Mouse (Mus musculus): ENCODE measurements around the gene Chpt1. TPM values are rescaled to one million over a fixed set of nuclear protein-coding genes. Genes with fewer than 3 reads are reported as not detected.
"Not testable (repeated sequence)": the region's sequence is repeated elsewhere in the genome, so short reads cannot be mapped to it uniquely, and the experiment has no call there.

Chpt1 gene
- polyA plus RNA-seq, 1 experiment from 2014 or later, result 46.9 TPM

- H3K9me3 ChIP-seq (replicated peaks), result no peaks in the 10 kb centered on the region
- no peak overlapping the region for H3K4me2 ChIP-seq
- no peak overlapping the region for H3K27ac ChIP-seq
- H3K36me3 ChIP-seq, result no peaks in the 10 kb centered on the region
- H3K9ac ChIP-seq, result no peak overlapping the region
- H3K4me1 ChIP-seq (replicated peaks), result no peaks in the 10 kb centered on the region
- no peak for ATAC-seq (replicated peaks; ENCODE audit: insufficient number of reproducible peaks, insufficient read depth, low FRiP score, low read depth)
- H3K4me3 ChIP-seq, result no peak overlapping the region
- H3K27me3 ChIP-seq, result no peaks in the 10 kb centered on the region
- WGBS, result 74% methylated on average over 4 of the region's 4 CpGs
Observed at GRCm38 (mm10) chr10:88494959-88495587, 8.8 kb downstream of the Chpt1 start.

GRCm38 (mm10) chr10:88492658-88493057 is 11.2 kb downstream of the Chpt1 start:
- no peak overlapping the region for H3K4me2 ChIP-seq
- no peaks in the 10 kb centered on the region for H3K9me3 ChIP-seq (replicated peaks)
- H3K9ac ChIP-seq, result no peak overlapping the region
- no peaks in the 10 kb centered on the region for H3K27me3 ChIP-seq
- H3K27ac ChIP-seq, result no peak overlapping the region
- no peaks in the 10 kb centered on the region for H3K4me1 ChIP-seq (replicated peaks)
- no peak for ATAC-seq (replicated peaks; ENCODE audit: insufficient number of reproducible peaks, insufficient read depth, low FRiP score, low read depth)
- H3K36me3 ChIP-seq, result no peaks in the 10 kb centered on the region
- H3K4me3 ChIP-seq, result no peak overlapping the region
- 73% methylated on average over 8 of the region's 8 CpGs for WGBS

- H3K27me3 ChIP-seq, result no peaks in the 10 kb centered on the region
- H3K36me3 ChIP-seq, result no peaks in the 10 kb centered on the region
- H3K9me3 ChIP-seq (replicated peaks), result no peaks in the 10 kb centered on the region
- no peak overlapping the region for H3K4me3 ChIP-seq
- no peak overlapping the region for H3K4me2 ChIP-seq
- WGBS, result 63% methylated on average over 7 of the region's 7 CpGs
- no peak for ATAC-seq (replicated peaks; ENCODE audit: insufficient number of reproducible peaks, insufficient read depth, low FRiP score, low read depth)
- no peaks in the 10 kb centered on the region for H3K4me1 ChIP-seq (replicated peaks)
- no peak overlapping the region for H3K9ac ChIP-seq
- no peak overlapping the region for H3K27ac ChIP-seq
Observed at GRCm38 (mm10) chr10:88491632-88492031, 12.2 kb downstream of the Chpt1 start.

- Histone ChIP-seq H3K4me2 (no peak overlapping the region), H3K9me3 (replicated peaks) (no peaks in the 10 kb centered on the region), H3K27me3 (no peaks in the 10 kb centered on the region), H3K36me3 (no peaks in the 10 kb centered on the region), H3K9ac (no peak overlapping the region), H3K4me1 (replicated peaks) (no peaks in the 10 kb centered on the region), H3K4me3 (no peak overlapping the region), H3K27ac (no peak overlapping the region)
- no peak for ATAC-seq (replicated peaks; ENCODE audit: insufficient number of reproducible peaks, insufficient read depth, low FRiP score, low read depth)
- 84% methylated on average over 5 of the region's 5 CpGs for WGBS
Observed at GRCm38 (mm10) chr10:88488629-88489028, 15.2 kb downstream of the Chpt1 start.

GRCm38 (mm10) chr10:88482866-88483265 is 21.0 kb downstream of the Chpt1 start:
- not testable (repeated sequence) for H3K4me1 ChIP-seq (replicated peaks); H3K36me3 ChIP-seq; ATAC-seq (replicated peaks; ENCODE audit: insufficient number of reproducible peaks, insufficient read depth, low FRiP score, low read depth); H3K27me3 ChIP-seq; H3K9me3 ChIP-seq (replicated peaks); H3K4me2 ChIP-seq; H3K9ac ChIP-seq; H3K27ac ChIP-seq; H3K4me3 ChIP-seq
- WGBS, result 90% methylated on average over 10 of the region's 10 CpGs

GRCm38 (mm10) chr10:88460122-88460820 is 43.6 kb downstream of the Chpt1 start:
- 64% methylated on average over 18 of the region's 18 CpGs for WGBS
- Histone ChIP-seq H3K9me3 (replicated peaks) (no peaks in the 10 kb centered on the region), H3K4me2 (no peak overlapping the region), H3K27ac (no peak overlapping the region), H3K9ac (no peak overlapping the region), H3K27me3 (no peaks in the 10 kb centered on the region), H3K36me3 (no peaks in the 10 kb centered on the region), H3K4me1 (replicated peaks) (no peaks in the 10 kb centered on the region), H3K4me3 (no peak overlapping the region)
- ATAC-seq (replicated peaks; ENCODE audit: insufficient number of reproducible peaks, insufficient read depth, low FRiP score, low read depth), result no peak

GRCm38 (mm10) chr10:88459502-88459992 is 44.3 kb downstream of the Chpt1 start, which contains the start of gene Sycp3:
TSS of gene Sycp3 (plus strand) at chr10:88459569.
- 72% methylated on average over 33 of the region's 33 CpGs for WGBS
- no peaks in the 10 kb centered on the region for H3K9me3 ChIP-seq (replicated peaks)
- H3K27ac ChIP-seq, result no peak within 1 kb of the TSS
- H3K27me3 ChIP-seq, result no peaks in the 10 kb centered on the region
- H3K36me3 ChIP-seq, result no peaks in the 10 kb centered on the region
- ATAC-seq (replicated peaks; ENCODE audit: insufficient number of reproducible peaks, insufficient read depth, low FRiP score, low read depth), result no peak
- H3K4me2 ChIP-seq, result no peak within 1 kb of the TSS
- no peak within 1 kb of the TSS for H3K9ac ChIP-seq
- no peaks in the 10 kb centered on the region for H3K4me1 ChIP-seq (replicated peaks)
- no peak within 1 kb of the TSS for H3K4me3 ChIP-seq

GRCm38 (mm10) chr10:88457816-88458215 is 46.1 kb downstream of the Chpt1 start:
- H3K9me3 ChIP-seq (replicated peaks), result no peaks in the 10 kb centered on the region
- no peak for ATAC-seq (replicated peaks; ENCODE audit: insufficient number of reproducible peaks, insufficient read depth, low FRiP score, low read depth)
- H3K27ac ChIP-seq, result no peak overlapping the region
- no peak overlapping the region for H3K4me3 ChIP-seq
- no peaks in the 10 kb centered on the region for H3K4me1 ChIP-seq (replicated peaks)
- no peak overlapping the region for H3K9ac ChIP-seq
- H3K27me3 ChIP-seq, result no peaks in the 10 kb centered on the region
- WGBS, result 39% methylated on average over 6 of the region's 6 CpGs
- H3K36me3 ChIP-seq, result no peaks in the 10 kb centered on the region
- no peak overlapping the region for H3K4me2 ChIP-seq

GRCm38 (mm10) chr10:88451990-88452389 is 51.9 kb downstream of the Chpt1 start:
- H3K27me3 ChIP-seq, result no peaks in the 10 kb centered on the region
- WGBS, result 81% methylated on average over 6 of the region's 6 CpGs
- no peak overlapping the region for H3K27ac ChIP-seq
- H3K36me3 ChIP-seq, result no peaks in the 10 kb centered on the region
- no peak overlapping the region for H3K4me3 ChIP-seq
- no peak overlapping the region for H3K9ac ChIP-seq
- no peaks in the 10 kb centered on the region for H3K9me3 ChIP-seq (replicated peaks)
- H3K4me2 ChIP-seq, result no peak overlapping the region
- ATAC-seq (replicated peaks; ENCODE audit: insufficient number of reproducible peaks, insufficient read depth, low FRiP score, low read depth), result no peak
- H3K4me1 ChIP-seq (replicated peaks), result 0 out of 2 replicates have a peak, but pooled peaks cover 2% of the 10 kb centered on the region

- Histone ChIP-seq H3K4me2 (no peak overlapping the region), H3K36me3 (peaks cover 7% of the 10 kb centered on the region; the same call in 1 of the 2 replicates), H3K9ac (no peak overlapping the region), H3K9me3 (replicated peaks) (no peaks in the 10 kb centered on the region), H3K4me1 (replicated peaks) (0 out of 2 replicates have a peak, but pooled peaks cover 2% of the 10 kb centered on the region), H3K4me3 (no peak overlapping the region), H3K27me3 (no peaks in the 10 kb centered on the region), H3K27ac (no peak overlapping the region)
- ATAC-seq (replicated peaks; ENCODE audit: insufficient number of reproducible peaks, insufficient read depth, low FRiP score, low read depth), result no peak
- 67% methylated on average over 2 of the region's 2 CpGs for WGBS
Observed at GRCm38 (mm10) chr10:88451221-88451620, 52.7 kb downstream of the Chpt1 start.

GRCm38 (mm10) chr10:88441224-88441623 is 62.6 kb downstream of the Chpt1 start:
- no peaks in the 10 kb centered on the region for H3K4me1 ChIP-seq (replicated peaks)
- peaks cover 14% of the 10 kb centered on the region for H3K36me3 ChIP-seq
- H3K9ac ChIP-seq, result no peak overlapping the region
- no peaks in the 10 kb centered on the region for H3K27me3 ChIP-seq
- H3K4me3 ChIP-seq, result no peak overlapping the region
- H3K4me2 ChIP-seq, result no peak overlapping the region
- ATAC-seq (replicated peaks; ENCODE audit: insufficient number of reproducible peaks, insufficient read depth, low FRiP score, low read depth), result no peak
- H3K9me3 ChIP-seq (replicated peaks), result no peaks in the 10 kb centered on the region
- WGBS, result 83% methylated on average over 6 of the region's 6 CpGs
- H3K27ac ChIP-seq, result no peak overlapping the region

- H3K4me1 ChIP-seq (replicated peaks), result no peaks in the 10 kb centered on the region
- H3K4me2 ChIP-seq, result no peak overlapping the region
- no peak overlapping the region for H3K9ac ChIP-seq
- H3K36me3 ChIP-seq, result peaks cover 20% of the 10 kb centered on the region
- H3K9me3 ChIP-seq (replicated peaks), result no peaks in the 10 kb centered on the region
- ATAC-seq (replicated peaks; ENCODE audit: insufficient number of reproducible peaks, insufficient read depth, low FRiP score, low read depth), result no peak
- H3K27me3 ChIP-seq, result no peaks in the 10 kb centered on the region
- H3K27ac ChIP-seq, result no peak overlapping the region
- H3K4me3 ChIP-seq, result no peak overlapping the region
- 89% methylated on average over 6 of the region's 6 CpGs for WGBS
Observed at GRCm38 (mm10) chr10:88427998-88428397, 75.9 kb downstream of the Chpt1 start.

Measured in heart, embryonic 15.5 days (tissue).